Mouse (Mus musculus) bone marrow macrophage, adult 2 months (primary cell): ENCODE measurements at regions not wholly inside any gene's neighbourhood (a gene's known extent, or its start where the extent isn't known, plus 50 kb on each side); places are given as distances from the start of the nearest gene placed in this dataset.

Source experiments
- CTCF ChIP-seq: IDR thresholded peaks from 2 replicates; pipeline ENCODE4 v1.5.1; 2012; ENCODE audit warnings: low read depth, mild to moderate bottlenecking, low read length, moderate library complexity
- POLR2A ChIP-seq: IDR thresholded peaks from 2 replicates; pipeline ENCODE4 v1.6.1; 2012; ENCODE audit warnings: mild to moderate bottlenecking, low read depth, low read length, borderline replicate concordance

DNA sequence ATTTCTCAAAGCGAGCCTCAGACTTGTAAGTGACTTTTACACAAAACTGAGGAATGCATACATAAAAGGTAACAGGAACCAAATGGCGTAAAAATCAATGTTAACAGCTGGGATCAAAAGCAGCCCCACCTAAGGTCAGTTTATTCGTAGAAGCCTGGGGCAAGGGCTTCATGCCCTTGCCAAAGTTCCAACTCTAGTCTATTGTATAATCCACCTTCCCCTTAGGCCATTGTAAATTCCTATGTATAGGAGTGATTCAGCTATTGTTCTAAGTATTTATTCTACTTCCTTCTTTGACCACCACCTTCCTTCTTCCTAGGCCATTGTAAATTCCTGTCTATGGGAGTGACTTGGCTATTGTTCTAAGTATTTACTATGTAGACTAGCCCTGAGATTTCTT, 337.5 kb upstream of the Xrcc4 start:
- no peak for TF ChIP-seq CTCF
- TF ChIP-seq POLR2A: no peak
